Mouse (Mus musculus): ENCODE measurements around the gene Cep41. TPM values are rescaled to one million over a fixed set of nuclear protein-coding genes. Genes with fewer than 3 reads are reported as not detected.

Gene Cep41
- total and polyA plus RNA-seq, 2 experiments from 2014 or later = 8.2 to 9.8 TPM

- Histone ChIP-seq H3K4me2 (ENCODE audit: low read depth, low read length) (no peak overlapping the region), H3K36me3 (ENCODE audit: insufficient read depth, low read length) (no peaks in the 10 kb centered on the region), H3K27me3 (ENCODE audit: insufficient read depth, low read length) (no peaks in the 10 kb centered on the region), H3K4me1 (ENCODE audit: insufficient read depth, low read length) (peaks cover 11% of the 10 kb centered on the region; the same call in 1 of the 2 replicates), H3K9ac (replicated peaks; ENCODE audit: low read length) (no peak overlapping the region), H3K9me3 (ENCODE audit: low read length) (no peaks in the 10 kb centered on the region), H3K4me3 (ENCODE audit: low read length) (no peak overlapping the region), H3K27ac (no peak overlapping the region)
- TF ChIP-seq CTCF (IDR thresholded peaks at IDR 0.05; ENCODE audit: low read depth) = no peak
- 60% methylated on average over 5 of the region's 5 CpGs for WGBS
- no peak for DNase-seq (ENCODE audit: low spot score)
- ATAC-seq = no peak
These were observed 73.9 kb downstream of the Cep41 start for GRCm38 (mm10) chr6:30619606-30620005.

- H3K4me2 ChIP-seq (ENCODE audit: low read depth, low read length) = peak overlapping the region; percentile 65; the same call in 1 of the 2 replicates
- no peak for ATAC-seq
- H3K36me3 ChIP-seq (ENCODE audit: insufficient read depth, low read length) = no peaks in the 10 kb centered on the region
- H3K4me1 ChIP-seq (ENCODE audit: insufficient read depth, low read length) = peaks cover 11% of the 10 kb centered on the region; the same call in 1 of the 2 replicates
- TF ChIP-seq CTCF (IDR thresholded peaks at IDR 0.05; ENCODE audit: low read depth) = no peak
- no peaks in the 10 kb centered on the region for H3K27me3 ChIP-seq (ENCODE audit: insufficient read depth, low read length)
- peak overlapping the region; percentile 46; the same call in 1 of the 2 replicates for H3K27ac ChIP-seq
- 26% methylated on average over 6 of the region's 6 CpGs for WGBS
- H3K9me3 ChIP-seq (ENCODE audit: low read length) = no peaks in the 10 kb centered on the region
- no peak overlapping the region for H3K4me3 ChIP-seq (ENCODE audit: low read length)
- DNase-seq (ENCODE audit: low spot score) = no peak
- no peak overlapping the region for H3K9ac ChIP-seq (replicated peaks; ENCODE audit: low read length)
These were observed 74.8 kb downstream of the Cep41 start for GRCm38 (mm10) chr6:30618735-30619134.

- peak; percentile 46; the same call in 1 of the 2 replicates for TF ChIP-seq CTCF (IDR thresholded peaks at IDR 0.05; ENCODE audit: low read depth)
- Histone ChIP-seq H3K4me2 (ENCODE audit: low read depth, low read length) (peak overlapping the region; percentile 65), H3K4me1 (ENCODE audit: insufficient read depth, low read length) (peaks cover 11% of the 10 kb centered on the region; the same call in 1 of the 2 replicates), H3K4me3 (ENCODE audit: low read length) (peak overlapping the region; percentile 25), H3K9me3 (ENCODE audit: low read length) (no peaks in the 10 kb centered on the region), H3K27me3 (ENCODE audit: insufficient read depth, low read length) (no peaks in the 10 kb centered on the region), H3K27ac (peak overlapping the region; percentile 46; the same call in 1 of the 2 replicates), H3K9ac (replicated peaks; ENCODE audit: low read length) (peak overlapping the region; percentile 34), H3K36me3 (ENCODE audit: insufficient read depth, low read length) (no peaks in the 10 kb centered on the region)
- ATAC-seq = peak; percentile 94
- 3% methylated on average over 18 of the region's 18 CpGs for WGBS
- DNase-seq (ENCODE audit: low spot score) = peak; percentile 81
These were observed 75.5 kb downstream of the Cep41 start for GRCm38 (mm10) chr6:30617959-30618590.

GRCm38 (mm10) chr6:30617020-30617958 is 76.3 kb downstream of the Cep41 start:
- H3K27me3 ChIP-seq (ENCODE audit: insufficient read depth, low read length) = no peaks in the 10 kb centered on the region
- no peaks in the 10 kb centered on the region for H3K36me3 ChIP-seq (ENCODE audit: insufficient read depth, low read length)
- WGBS = 9% methylated on average over 13 of the region's 13 CpGs
- peaks cover 11% of the 10 kb centered on the region; the same call in 1 of the 2 replicates for H3K4me1 ChIP-seq (ENCODE audit: insufficient read depth, low read length)
- H3K9ac ChIP-seq (replicated peaks; ENCODE audit: low read length) = peak overlapping the region; percentile 34; the same call in 1 of the 2 replicates
- no peaks in the 10 kb centered on the region for H3K9me3 ChIP-seq (ENCODE audit: low read length)
- TF ChIP-seq CTCF (IDR thresholded peaks at IDR 0.05; ENCODE audit: low read depth) = no peak
- DNase-seq (ENCODE audit: low spot score) = peak; percentile 10
- peak overlapping the region; percentile 54; the same call in 1 of the 2 replicates for H3K27ac ChIP-seq
- peak overlapping the region; percentile 65 for H3K4me2 ChIP-seq (ENCODE audit: low read depth, low read length)
- peak; percentile 5; the same call in 1 of the 2 replicates for ATAC-seq
- peak overlapping the region; percentile 25 for H3K4me3 ChIP-seq (ENCODE audit: low read length)

GRCm38 (mm10) chr6:30616491-30616941 is 77.0 kb downstream of the Cep41 start:
- Histone ChIP-seq H3K9me3 (ENCODE audit: low read length) (no peaks in the 10 kb centered on the region), H3K36me3 (ENCODE audit: insufficient read depth, low read length) (no peaks in the 10 kb centered on the region), H3K9ac (replicated peaks; ENCODE audit: low read length) (no peak overlapping the region), H3K27me3 (ENCODE audit: insufficient read depth, low read length) (no peaks in the 10 kb centered on the region), H3K4me1 (ENCODE audit: insufficient read depth, low read length) (peaks cover 11% of the 10 kb centered on the region; the same call in 1 of the 2 replicates), H3K27ac (peak overlapping the region; percentile 54; the same call in 1 of the 2 replicates), H3K4me3 (ENCODE audit: low read length) (no peak overlapping the region), H3K4me2 (ENCODE audit: low read depth, low read length) (peak overlapping the region; percentile 65; the same call in 1 of the 2 replicates)
- no peak for TF ChIP-seq CTCF (IDR thresholded peaks at IDR 0.05; ENCODE audit: low read depth)
- ATAC-seq (no peak), DNase-seq (ENCODE audit: low spot score) (no peak)
- 11% methylated on average over 8 of the region's 8 CpGs for WGBS

GRCm38 (mm10) chr6:30615741-30616140 is 77.8 kb downstream of the Cep41 start:
- Histone ChIP-seq H3K36me3 (ENCODE audit: insufficient read depth, low read length) (no peaks in the 10 kb centered on the region), H3K9me3 (ENCODE audit: low read length) (no peaks in the 10 kb centered on the region), H3K9ac (replicated peaks; ENCODE audit: low read length) (no peak overlapping the region), H3K4me3 (ENCODE audit: low read length) (no peak overlapping the region), H3K4me2 (ENCODE audit: low read depth, low read length) (no peak overlapping the region), H3K27me3 (ENCODE audit: insufficient read depth, low read length) (no peaks in the 10 kb centered on the region), H3K4me1 (ENCODE audit: insufficient read depth, low read length) (peaks cover 11% of the 10 kb centered on the region; the same call in 1 of the 2 replicates), H3K27ac (no peak overlapping the region)
- no peak for TF ChIP-seq CTCF (IDR thresholded peaks at IDR 0.05; ENCODE audit: low read depth)
- 35% methylated on average over 4 of the region's 4 CpGs for WGBS
- no peak for ATAC-seq
- DNase-seq (ENCODE audit: low spot score) = no peak
